Mouse (Mus musculus): ENCODE measurements around the gene Rabgap1l.

DNA sequence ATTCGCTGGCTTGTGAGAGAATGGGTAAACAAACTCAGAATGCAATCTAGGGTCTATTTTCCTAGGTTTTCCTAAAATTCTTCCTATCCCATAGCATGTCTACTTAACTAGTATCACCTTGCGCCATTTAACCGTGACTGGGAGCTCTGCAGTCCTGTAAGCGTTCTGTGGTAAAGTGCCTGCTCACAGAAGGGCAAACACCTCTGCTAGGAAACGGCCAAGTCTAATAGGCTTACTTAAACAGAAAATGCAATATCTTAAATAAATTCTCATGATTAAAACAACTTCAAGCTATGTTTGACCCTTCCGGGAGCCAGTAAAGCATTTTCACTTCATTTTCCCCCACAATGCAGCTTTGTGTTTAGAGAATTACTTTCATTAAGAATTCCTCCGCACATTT, 484.5 kb downstream of the Rabgap1l start:
- TF ChIP-seq CTCF (IDR thresholded peaks at IDR 0.05; ENCODE audit: low read depth, low read length) (no peak), POLR2A (IDR thresholded peaks at IDR 0.05; ENCODE audit: borderline replicate concordance, low read depth, low read length) (no peak)
